Mouse (Mus musculus): ENCODE measurements around the gene Slamf9.

Slamf9 gene

GRCm38 (mm10) chr1:172462534-172462933 is 12.6 kb upstream of the Slamf9 start:
- no peak for DNase-seq

- no peak for DNase-seq
Measured at GRCm38 (mm10) chr1:172463387-172464333, 11.5 kb upstream of the Slamf9 start.

GRCm38 (mm10) chr1:172468301-172468877 is 6.8 kb upstream of the Slamf9 start:
- DNase-seq = no peak

- DNase-seq = peak; percentile 47
Measured at GRCm38 (mm10) chr1:172469373-172469772, 5.8 kb upstream of the Slamf9 start.

- no peak for DNase-seq
Measured at GRCm38 (mm10) chr1:172469810-172470448, 5.2 kb upstream of the Slamf9 start.

GRCm38 (mm10) chr1:172472909-172473308 is 2.2 kb upstream of the Slamf9 start:
- no peak for DNase-seq

GRCm38 (mm10) chr1:172474196-172474595 is 962 bp upstream of the Slamf9 start:
- DNase-seq = no peak

GRCm38 (mm10) chr1:172478020-172478419 is 2.9 kb downstream of the Slamf9 start:
- no peak for DNase-seq

GRCm38 (mm10) chr1:172480376-172480775 is 5.2 kb downstream of the Slamf9 start:
- no peak for DNase-seq

- DNase-seq = no peak
Measured at GRCm38 (mm10) chr1:172481111-172481510, 6.0 kb downstream of the Slamf9 start.

- peak; percentile 95 for DNase-seq
Measured at GRCm38 (mm10) chr1:172481540-172482280, 6.6 kb downstream of the Slamf9 start, which contains the start of gene Igsf9. Gene Igsf9, plus strand, starts transcription at chr1:172481788.

GRCm38 (mm10) chr1:172482518-172483360 is 7.6 kb downstream of the Slamf9 start:
- DNase-seq = peak; percentile 64

- no peak for DNase-seq
Measured at GRCm38 (mm10) chr1:172483361-172483660, 8.2 kb downstream of the Slamf9 start.

GRCm38 (mm10) chr1:172484236-172484635 is 9.1 kb downstream of the Slamf9 start:
- DNase-seq = no peak

- no peak for DNase-seq
Measured at GRCm38 (mm10) chr1:172484671-172485070, 9.5 kb downstream of the Slamf9 start.

- no peak for DNase-seq
Measured at GRCm38 (mm10) chr1:172485821-172486220, 10.7 kb downstream of the Slamf9 start.

GRCm38 (mm10) chr1:172486236-172486635 is 11.1 kb downstream of the Slamf9 start:
- no peak for DNase-seq

- no peak for DNase-seq
Measured at GRCm38 (mm10) chr1:172486651-172487050, 11.5 kb downstream of the Slamf9 start.

- DNase-seq = no peak
Measured at GRCm38 (mm10) chr1:172487859-172488258, 12.7 kb downstream of the Slamf9 start.

GRCm38 (mm10) chr1:172488831-172489230 is 13.7 kb downstream of the Slamf9 start:
- DNase-seq = no peak

- no peak for DNase-seq
Measured at GRCm38 (mm10) chr1:172489585-172490250, 14.6 kb downstream of the Slamf9 start.

All from kidney, postnatal 14 days (tissue).